Mouse (Mus musculus) bone marrow, adult 2 months (tissue): ENCODE data around the gene Dbndd2.

Experiments
- CTCF ChIP-seq: fragments of 200-500 bp; IDR thresholded peaks from 2 replicates; pipeline ENCODE4 v1.5.1; 2011; ENCODE audit warnings: low read length, control low read depth; ENCODE audit not compliant: control insufficient read depth, insufficient read depth
- POLR2A ChIP-seq: fragments of 200-500 bp; IDR thresholded peaks from 2 replicates; pipeline ENCODE4 v1.6.1; 2011; ENCODE audit warnings: low read depth, mild to moderate bottlenecking, control low read depth, low read length, borderline replicate concordance; ENCODE audit not compliant: control insufficient read depth

- TF ChIP-seq CTCF (no peak), POLR2A (no peak)
These were observed 48.4 kb downstream of the Dbndd2 start for GRCm38 (mm10) chr2:164534315-164534714.
